Mouse (Mus musculus) midbrain, embryonic 11.5 days (tissue): Measurements from ENCODE around the gene Utrn. TPM values are rescaled to one million over a fixed set of nuclear protein-coding genes. Genes with fewer than 3 reads are reported as not detected.

Experiments
- ATAC-seq: fragments of 200-750 bp; cut with Nextera tagmentation; 2 replicates; pipeline ENCODE4 v1.8.0; 2017; ENCODE audit warnings: moderate TSS enrichment, moderate library complexity; ENCODE audit not compliant: low FRiP score
- DNase-seq: peaks from one replicate; pipeline ENCODE4 v3.0.0; 2015; ENCODE audit warnings: low spot score; ENCODE audit errors: missing footprints
- H3K27ac ChIP-seq: fragments of 300-500 bp; sonication (generic); 2 replicates; pipeline ENCODE4 v1.5.1; 2014; ENCODE audit warnings: low read depth, low read length
- H3K27me3 ChIP-seq: fragments of 300-500 bp; sonication (generic); 2 replicates; pipeline ENCODE4 v1.6.1; 2014; ENCODE audit warnings: mild to moderate bottlenecking, low read length, moderate library complexity, mixed read lengths; ENCODE audit not compliant: control insufficient read depth, insufficient read depth
- H3K36me3 ChIP-seq: fragments of 300-500 bp; sonication (generic); 2 replicates; pipeline ENCODE4 v1.6.1; 2014; ENCODE audit warnings: mild to moderate bottlenecking, low read length, moderate library complexity, mixed read lengths; ENCODE audit not compliant: control insufficient read depth, insufficient read depth
- H3K4me1 ChIP-seq: fragments of 300-500 bp; sonication (generic); 2 replicates; pipeline ENCODE4 v1.6.1; 2014; ENCODE audit warnings: low read length; ENCODE audit not compliant: control insufficient read depth, insufficient read depth
- H3K4me2 ChIP-seq: fragments of 300-500 bp; sonication (generic); 2 replicates; pipeline ENCODE4 v1.6.1; 2014; ENCODE audit warnings: mild to moderate bottlenecking, moderate library complexity
- H3K4me3 ChIP-seq: fragments of 300-500 bp; sonication (generic); 2 replicates; pipeline ENCODE4 v1.5.1; 2014; ENCODE audit warnings: low read depth, low read length
- H3K9ac ChIP-seq: fragments of 300-500 bp; sonication (generic); 2 replicates; pipeline ENCODE4 v1.6.1; 2014; ENCODE audit warnings: low read length
- H3K9me3 ChIP-seq: fragments of 300-500 bp; sonication (generic); 2 replicates; pipeline ENCODE4 v1.6.1; 2016; ENCODE audit warnings: low read length; ENCODE audit not compliant: control insufficient read depth
- WGBS: fragments of 180-500 bp; shearing (Covaris S2); extraction: QIAGEN DNeasy Blood & Tissue Kit; methylation state at CpG from one replicate; pipeline ENCODE4 v1.1.7; 2014; 5-methylcytosine and 5-hydroxymethylcytosine counted together
- polyA plus RNA-seq: library from polyadenylated mRNA; unstranded; fragments of >200 nt; fragmentation: Nextera tagmentation; extraction: Ambion mirVana; gene quantifications from 2 replicates; pipeline ENCODE4 v1.2.1, GENCODE M21; 2014

Utrn gene
- polyA plus RNA-seq, 1 experiment from 2014 or later, result 29.1 TPM

GRCm38 (mm10) chr10:12505568-12505967 is 363.6 kb downstream of the Utrn start:
- H3K9me3 ChIP-seq, result no peaks in the 10 kb centered on the region
- no peak overlapping the region for H3K27ac ChIP-seq
- 98% methylated on average over 7 of the region's 7 CpGs for WGBS
- no peak for DNase-seq
- no peaks in the 10 kb centered on the region for H3K27me3 ChIP-seq
- no peak overlapping the region for H3K4me3 ChIP-seq
- no peaks in the 10 kb centered on the region for H3K36me3 ChIP-seq
- H3K4me1 ChIP-seq, result no peaks in the 10 kb centered on the region
- H3K9ac ChIP-seq, result no peak overlapping the region
- ATAC-seq, result no peak
- no peak overlapping the region for H3K4me2 ChIP-seq

- H3K27me3 ChIP-seq, result no peaks in the 10 kb centered on the region
- H3K36me3 ChIP-seq, result no peaks in the 10 kb centered on the region
- DNase-seq, result no peak
These were observed 368.7 kb downstream of the Utrn start for GRCm38 (mm10) chr10:12500489-12500888.

GRCm38 (mm10) chr10:12497555-12497954 is 371.6 kb downstream of the Utrn start:
- DNase-seq (no peak), ATAC-seq (no peak)
- Histone ChIP-seq H3K36me3 (no peaks in the 10 kb centered on the region), H3K4me1 (no peaks in the 10 kb centered on the region), H3K4me2 (no peak overlapping the region), H3K9ac (no peak overlapping the region), H3K27ac (no peak overlapping the region), H3K9me3 (no peaks in the 10 kb centered on the region), H3K4me3 (no peak overlapping the region), H3K27me3 (no peaks in the 10 kb centered on the region)
- 95% methylated on average over 8 of the region's 8 CpGs for WGBS

More at GRCm38 (mm10) chr10:12500489-12500888, 368.7 kb downstream of the Utrn start:
- Histone ChIP-seq H3K4me1 (no peaks in the 10 kb centered on the region), H3K27ac (no peak overlapping the region), H3K9ac (no peak overlapping the region), H3K9me3 (no peaks in the 10 kb centered on the region), H3K4me2 (no peak overlapping the region), H3K4me3 (no peak overlapping the region)
- ATAC-seq, result no peak
- WGBS, result 93% methylated on average over 5 of the region's 5 CpGs

- no peaks in the 10 kb centered on the region for H3K27me3 ChIP-seq
- H3K4me2 ChIP-seq, result no peak overlapping the region
- ATAC-seq (peak; percentile 68; the same call in 1 of the 2 replicates), DNase-seq (peak; percentile 86)
- H3K9me3 ChIP-seq, result no peaks in the 10 kb centered on the region
- 37% methylated on average over 4 of the region's 4 CpGs for WGBS
- H3K36me3 ChIP-seq, result no peaks in the 10 kb centered on the region
- H3K4me1 ChIP-seq, result peaks cover 8% of the 10 kb centered on the region
- no peak overlapping the region for H3K9ac ChIP-seq
- no peak overlapping the region for H3K27ac ChIP-seq
- no peak overlapping the region for H3K4me3 ChIP-seq
These were observed 379.5 kb downstream of the Utrn start for GRCm38 (mm10) chr10:12489551-12490177.

GRCm38 (mm10) chr10:12488518-12488917 is 380.6 kb downstream of the Utrn start:
- no peaks in the 10 kb centered on the region for H3K27me3 ChIP-seq
- no peak overlapping the region for H3K4me2 ChIP-seq
- no peaks in the 10 kb centered on the region for H3K9me3 ChIP-seq
- H3K27ac ChIP-seq, result no peak overlapping the region
- H3K9ac ChIP-seq, result no peak overlapping the region
- DNase-seq (no peak), ATAC-seq (no peak)
- no peak overlapping the region for H3K4me3 ChIP-seq
- WGBS, result 75% methylated on average over 3 of the region's 3 CpGs
- peaks cover 8% of the 10 kb centered on the region for H3K4me1 ChIP-seq
- H3K36me3 ChIP-seq, result no peaks in the 10 kb centered on the region

GRCm38 (mm10) chr10:12488117-12488516 is 381.0 kb downstream of the Utrn start:
- H3K27ac ChIP-seq, result no peak overlapping the region
- DNase-seq (no peak), ATAC-seq (no peak)
- no peaks in the 10 kb centered on the region for H3K27me3 ChIP-seq
- no peak overlapping the region for H3K9ac ChIP-seq
- no peak overlapping the region for H3K4me3 ChIP-seq
- H3K36me3 ChIP-seq, result no peaks in the 10 kb centered on the region
- H3K4me2 ChIP-seq, result no peak overlapping the region
- H3K4me1 ChIP-seq, result peaks cover 8% of the 10 kb centered on the region
- 91% methylated on average over 5 of the region's 5 CpGs for WGBS
- no peaks in the 10 kb centered on the region for H3K9me3 ChIP-seq

- 85% methylated on average over 1 of the region's 1 CpGs for WGBS
- Histone ChIP-seq H3K9ac (no peak overlapping the region), H3K36me3 (no peaks in the 10 kb centered on the region), H3K4me1 (no peaks in the 10 kb centered on the region), H3K4me2 (no peak overlapping the region), H3K27me3 (no peaks in the 10 kb centered on the region), H3K27ac (no peak overlapping the region), H3K4me3 (no peak overlapping the region), H3K9me3 (no peaks in the 10 kb centered on the region)
- ATAC-seq (no peak), DNase-seq (no peak)
These were observed 385.7 kb downstream of the Utrn start for GRCm38 (mm10) chr10:12483494-12483893.

- ATAC-seq, result no peak
- WGBS, result 90% methylated on average over 3 of the region's 3 CpGs
- H3K4me2 ChIP-seq, result no peak overlapping the region
These were observed 386.2 kb downstream of the Utrn start for GRCm38 (mm10) chr10:12482975-12483374.

GRCm38 (mm10) chr10:12474850-12475621 is 394.1 kb downstream of the Utrn start:
- WGBS, result 78% methylated on average over 14 of the region's 14 CpGs
- H3K9ac ChIP-seq, result no peak overlapping the region
- no peaks in the 10 kb centered on the region for H3K4me1 ChIP-seq
- H3K27ac ChIP-seq, result no peak overlapping the region
- no peaks in the 10 kb centered on the region for H3K27me3 ChIP-seq
- H3K36me3 ChIP-seq, result no peaks in the 10 kb centered on the region
- DNase-seq (no peak), ATAC-seq (no peak)
- H3K9me3 ChIP-seq, result no peaks in the 10 kb centered on the region
- H3K4me2 ChIP-seq, result no peak overlapping the region
- no peak overlapping the region for H3K4me3 ChIP-seq

More at GRCm38 (mm10) chr10:12482975-12483374, 386.2 kb downstream of the Utrn start:
- no peaks in the 10 kb centered on the region for H3K27me3 ChIP-seq
- no peak overlapping the region for H3K9ac ChIP-seq
- H3K4me1 ChIP-seq, result no peaks in the 10 kb centered on the region
- no peak for DNase-seq
- H3K27ac ChIP-seq, result no peak overlapping the region
- no peak overlapping the region for H3K4me3 ChIP-seq
- no peaks in the 10 kb centered on the region for H3K9me3 ChIP-seq
- no peaks in the 10 kb centered on the region for H3K36me3 ChIP-seq
